Mouse (Mus musculus): Measurements from ENCODE around the gene Slc29a2. TPM values are rescaled to one million over a fixed set of nuclear protein-coding genes. Genes with fewer than 3 reads are reported as not detected.

Slc29a2 gene
- total RNA-seq, 2 experiments from 2014 or later, result 2.9 to 4.5 TPM

GRCm38 (mm10) chr19:5057876-5058775 lies 34.5 kb downstream of the Slc29a2 start:
- no peak for DNase-seq (ENCODE audit: low spot score in 2 of 2)

- DNase-seq (ENCODE audit: low spot score in 2 of 2), result no peak
Observed at GRCm38 (mm10) chr19:5058801-5059771, 35.4 kb downstream of the Slc29a2 start.

GRCm38 (mm10) chr19:5060365-5061330 lies 37.0 kb downstream of the Slc29a2 start:
- DNase-seq (ENCODE audit: low spot score in 2 of 2), result no peak

GRCm38 (mm10) chr19:5062041-5062440 lies 38.4 kb downstream of the Slc29a2 start:
- DNase-seq (ENCODE audit: low spot score in 2 of 2), result no peak

- no peak for DNase-seq (ENCODE audit: low spot score in 2 of 2)
Observed at GRCm38 (mm10) chr19:5062446-5062845, 38.8 kb downstream of the Slc29a2 start.

- DNase-seq (ENCODE audit: low spot score in 2 of 2), result no peak
Observed at GRCm38 (mm10) chr19:5065104-5065503, 41.4 kb downstream of the Slc29a2 start.

GRCm38 (mm10) chr19:5067040-5067799 lies 43.6 kb downstream of the Slc29a2 start:
- no peak for DNase-seq (ENCODE audit: low spot score in 2 of 2)

- DNase-seq (ENCODE audit: low spot score in 2 of 2), result peak; percentile 28 to 56
Observed at GRCm38 (mm10) chr19:5067867-5068569, 44.4 kb downstream of the Slc29a2 start, which contains the start of gene Cd248. Gene Cd248, plus strand, starts transcription at chr19:5068078.

GRCm38 (mm10) chr19:5068570-5069234 lies 45.0 kb downstream of the Slc29a2 start:
- no peak for DNase-seq (ENCODE audit: low spot score in 2 of 2)

- DNase-seq (ENCODE audit: low spot score in 2 of 2), result no peak
Observed at GRCm38 (mm10) chr19:5069486-5069885, 45.8 kb downstream of the Slc29a2 start.

- DNase-seq (ENCODE audit: low spot score in 2 of 2), result no peak
Observed at GRCm38 (mm10) chr19:5069978-5070377, 46.3 kb downstream of the Slc29a2 start.

- DNase-seq (ENCODE audit: low spot score in 2 of 2), result no peak
Observed at GRCm38 (mm10) chr19:5071077-5071476, 47.4 kb downstream of the Slc29a2 start.

- peak; percentile 72 to 75 for DNase-seq (ENCODE audit: low spot score in 2 of 2)
Observed at GRCm38 (mm10) chr19:5071545-5072369, 48.1 kb downstream of the Slc29a2 start.

- no peak for DNase-seq (ENCODE audit: low spot score in 2 of 2)
Observed at GRCm38 (mm10) chr19:5072389-5073019, 48.8 kb downstream of the Slc29a2 start.

- DNase-seq (ENCODE audit: low spot score in 2 of 2), result peak; percentile 42 to 69
Observed at GRCm38 (mm10) chr19:5073028-5073427, 49.4 kb downstream of the Slc29a2 start.

GRCm38 (mm10) chr19:5073518-5073917 lies 49.9 kb downstream of the Slc29a2 start:
- DNase-seq (ENCODE audit: low spot score in 2 of 2), result no peak

GRCm38 (mm10) chr19:5079279-5079678 lies 55.6 kb downstream of the Slc29a2 start:
- no peak for DNase-seq (ENCODE audit: low spot score in 2 of 2)
